20 mouse cellular contexts compared by ENCODE assay signal in genomic region chr10:86052818-86053522, GRCm38 (mm10). TPM values are rescaled to one million over a fixed set of nuclear protein-coding genes. Genes with fewer than 3 reads are reported as not detected.
A peak's percentile ranks its signal among the peaks of the same experiment; 100 is the strongest.
DNase-seq lines count a peak whose midpoint lies in the region; ATAC-seq lines count a peak whose summit lies in the region.
"Had no signal": no experiment of that assay in that cellular context is flagged by ENCODE, and none has a peak within 500 bp of the region (broad histone marks: within the 10 kb centered on the region; RNA-seq: fewer than 3 reads in every experiment).

No protein-coding gene starts in this region.

- H3K36me3 ChIP-seq in intestine, embryonic 15.5 days, result peaks cover 5% of the 10 kb centered on the region; the same call in 1 of the 2 replicates
- H3K36me3 ChIP-seq in intestine, embryonic 16.5 days (ENCODE audit: control insufficient read depth, insufficient read depth, low read length), result peaks cover 2% of the 10 kb centered on the region; the same call in 1 of the 2 replicates
- H3K36me3 ChIP-seq in megakaryocyte, embryonic 14.5 days (replicated peaks; ENCODE audit: low read length), result peaks cover 72% of the 10 kb centered on the region

- peak; percentile 23; the same call in 1 of the 2 replicates for ATAC-seq in intestine, embryonic 15.5 days
- no peak for ATAC-seq in intestine, embryonic 16.5 days
- ATAC-seq in CD4-positive, CD25-positive, alpha-beta regulatory T cell, adult 4 months, result no peak
- ATAC-seq: midbrain, embryonic 15.5 days had no signal

- H3K9ac ChIP-seq in intestine, embryonic 15.5 days, result no peak overlapping the region
- no peak overlapping the region for H3K9ac ChIP-seq in intestine, embryonic 16.5 days (ENCODE audit: low read depth, low read length)
- H3K9ac ChIP-seq: heart, embryonic 13.5 days; midbrain, embryonic 15.5 days had no signal

- no peaks in the 10 kb centered on the region for H3K4me1 ChIP-seq in intestine, embryonic 15.5 days (replicated peaks)
- H3K4me1 ChIP-seq in intestine, embryonic 16.5 days (ENCODE audit: control insufficient read depth, insufficient read depth, low read length), result 0 out of 2 replicates have a peak, but pooled peaks cover 2% of the 10 kb centered on the region
- H3K4me1 ChIP-seq in megakaryocyte, embryonic 14.5 days, result peaks cover 43% of the 10 kb centered on the region
- H3K4me1 ChIP-seq: midbrain, embryonic 15.5 days had no signal

- H3K27me3 ChIP-seq in intestine, embryonic 15.5 days (replicated peaks), result no peaks in the 10 kb centered on the region
- no peaks in the 10 kb centered on the region for H3K27me3 ChIP-seq in intestine, embryonic 16.5 days (replicated peaks; ENCODE audit: control insufficient read depth, insufficient read depth, low read length)
- H3K27me3 ChIP-seq in megakaryocyte, embryonic 14.5 days (replicated peaks), result no peaks in the 10 kb centered on the region
- H3K27me3 ChIP-seq: heart, embryonic 13.5 days; midbrain, embryonic 15.5 days had no signal

- H3K27ac ChIP-seq in intestine, embryonic 15.5 days, result no peak overlapping the region
- no peak overlapping the region for H3K27ac ChIP-seq in intestine, embryonic 16.5 days (ENCODE audit: low read length)
- H3K27ac ChIP-seq: heart, embryonic 13.5 days; midbrain, embryonic 15.5 days had no signal

- DNase-seq in MEL-GATA-1-ER (ENCODE audit: extremely low read depth, low read depth) (peak; percentile 11), liver (peak; percentile 46)
- no peak for DNase-seq in spleen, postnatal 14 days (ENCODE audit: low spot score in 2 of 2)
- DNase-seq: adrenal gland, postnatal 10 days; cerebellum, adult 9-11 months; gastrocnemius, postnatal 10 days; heart, postnatal 4 days; kidney, postnatal 25 days; lung, postnatal 4 days; thymus, adult 2 months had no signal

- H3K4me2 ChIP-seq in intestine, embryonic 15.5 days (replicated peaks), result no peak overlapping the region
- no peak overlapping the region for H3K4me2 ChIP-seq in intestine, embryonic 16.5 days (ENCODE audit: low read depth, low read length)
- H3K4me2 ChIP-seq: heart, embryonic 13.5 days; midbrain, embryonic 15.5 days had no signal

- no peak overlapping the region for H3K4me3 ChIP-seq in intestine, embryonic 15.5 days (replicated peaks)
- H3K4me3 ChIP-seq in intestine, embryonic 16.5 days (ENCODE audit: low read length), result no peak overlapping the region
- peak overlapping the region; percentile 39 for H3K4me3 ChIP-seq in megakaryocyte, embryonic 14.5 days (replicated peaks)
- H3K4me3 ChIP-seq: heart, embryonic 13.5 days; midbrain, embryonic 15.5 days had no signal

- H3K9me3 ChIP-seq in intestine, embryonic 15.5 days, result no peaks in the 10 kb centered on the region
- H3K9me3 ChIP-seq in intestine, embryonic 16.5 days (ENCODE audit: control insufficient read depth, low read length), result no peaks in the 10 kb centered on the region
- peaks cover 3% of the 10 kb centered on the region; the same call in 1 of the 2 replicates for H3K9me3 ChIP-seq in megakaryocyte, embryonic 14.5 days
- H3K9me3 ChIP-seq: midbrain, embryonic 15.5 days had no signal

- WGBS in intestine, embryonic 15.5 days, result 74% methylated on average over 10 of the region's 10 CpGs
- 75% methylated on average over 10 of the region's 10 CpGs for WGBS in intestine, embryonic 16.5 days

RNA-seq across cellular contexts. Expression of gene Fbxo7, which starts 31.2 kb away (rescaled TPM):
- polyA plus RNA-seq in intestine, embryonic 15.5 days (2015; fragmentation: Nextera tagmentation; extraction: Ambion mirVana), result 29.5 and 30.0 TPM in 2 replicates
- 29.9 and 32.8 TPM in 2 replicates for polyA plus RNA-seq in intestine, embryonic 16.5 days (2015; fragmentation: Nextera tagmentation; extraction: Ambion mirVana)
- 1.0 and 7.1 TPM in 2 replicates for polyA plus RNA-seq in megakaryocyte, embryonic 14.5 days (2012; ENCODE audit: insufficient read depth, low replicate concordance)
- 10 to 100 TPM; 44.9 to 46.2 TPM for polyA plus RNA-seq in CD4-positive, CD25-positive, alpha-beta regulatory T cell, adult 4 months (2017; shearing (Covaris generic))

RNA-seq across cellular contexts. Expression of gene Bpifc, which starts 41.3 kb away (rescaled TPM):
- 0.11 TPM in 2 replicates for polyA plus RNA-seq in intestine, embryonic 15.5 days (2015; fragmentation: Nextera tagmentation; extraction: Ambion mirVana)
- 0.05 TPM in 1 of 2 replicates, not detected in the other for polyA plus RNA-seq in intestine, embryonic 16.5 days (2015; fragmentation: Nextera tagmentation; extraction: Ambion mirVana)
- not detected in 2 replicates for polyA plus RNA-seq in megakaryocyte, embryonic 14.5 days (2012; ENCODE audit: insufficient read depth, low replicate concordance)
- not detected for polyA plus RNA-seq in CD4-positive, CD25-positive, alpha-beta regulatory T cell, adult 4 months (2017; shearing (Covaris generic))
- polyA plus RNA-seq: C2C12; embryonic facial prominence, embryonic 11.5 days; heart, embryonic 13.5 days; liver, adult 2 months; midbrain, embryonic 15.5 days; neural tube, embryonic 11.5 days had no signal

Comparison
In these comparisons a context has a peak if more than half of its experiments do, and no peak if none do; other contexts are left out.
1. DNase-seq: peak in MEL-GATA-1-ER (single experiment) and liver (single experiment); none in spleen, postnatal 14 days (0 of 2).